Mouse (Mus musculus): ENCODE data around the gene Fam20b. TPM values are rescaled to one million over a fixed set of nuclear protein-coding genes. Genes with fewer than 3 reads are reported as not detected.

Gene Fam20b
- total RNA-seq, 2 experiments from 2014 or later, result 69.8 to 75.6 TPM

DNA sequence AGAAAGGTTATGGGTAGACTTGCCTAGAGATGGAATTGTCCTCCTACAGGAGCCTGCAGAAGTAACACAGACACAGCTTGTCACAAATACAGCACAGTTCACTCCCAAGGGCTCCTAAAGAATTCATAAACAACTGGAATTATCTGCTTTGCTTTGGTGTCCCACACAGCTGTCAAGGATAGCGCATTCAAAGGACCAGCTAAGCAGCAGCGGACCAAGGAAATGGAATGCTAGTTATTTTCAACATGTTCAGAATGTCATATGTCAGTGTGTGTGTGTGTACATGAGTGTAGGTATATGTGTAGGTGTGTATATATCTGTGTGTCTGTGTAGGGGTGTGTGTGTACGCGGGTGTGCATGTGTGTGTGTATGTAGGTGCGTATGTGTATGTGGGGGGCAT is 14.1 kb upstream of the Fam20b start:
- no peak for DNase-seq (ENCODE audit: extremely low spot score in 1 of 2, low spot score in 1 of 2)

DNA sequence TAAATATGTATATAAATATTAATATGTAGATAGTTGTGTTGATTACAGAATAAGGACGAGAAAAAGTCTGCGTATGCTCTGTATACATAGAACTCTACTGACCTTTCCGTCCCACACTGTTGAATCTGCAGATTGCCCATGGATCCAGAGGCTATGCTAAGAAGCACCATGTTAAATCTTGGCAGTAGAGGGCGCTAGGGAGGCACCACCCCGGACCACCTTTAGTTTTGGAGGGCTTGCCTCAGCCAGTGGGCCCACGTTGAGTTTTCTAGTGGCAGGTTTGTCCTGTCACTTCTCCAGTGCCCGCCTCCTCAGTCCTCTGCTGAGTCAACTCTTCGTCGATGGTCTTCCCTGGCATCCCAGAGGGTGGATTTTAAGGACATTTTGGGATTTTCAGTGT is 11.9 kb upstream of the Fam20b start:
- DNase-seq (ENCODE audit: extremely low spot score in 1 of 2, low spot score in 1 of 2), result no peak

DNA sequence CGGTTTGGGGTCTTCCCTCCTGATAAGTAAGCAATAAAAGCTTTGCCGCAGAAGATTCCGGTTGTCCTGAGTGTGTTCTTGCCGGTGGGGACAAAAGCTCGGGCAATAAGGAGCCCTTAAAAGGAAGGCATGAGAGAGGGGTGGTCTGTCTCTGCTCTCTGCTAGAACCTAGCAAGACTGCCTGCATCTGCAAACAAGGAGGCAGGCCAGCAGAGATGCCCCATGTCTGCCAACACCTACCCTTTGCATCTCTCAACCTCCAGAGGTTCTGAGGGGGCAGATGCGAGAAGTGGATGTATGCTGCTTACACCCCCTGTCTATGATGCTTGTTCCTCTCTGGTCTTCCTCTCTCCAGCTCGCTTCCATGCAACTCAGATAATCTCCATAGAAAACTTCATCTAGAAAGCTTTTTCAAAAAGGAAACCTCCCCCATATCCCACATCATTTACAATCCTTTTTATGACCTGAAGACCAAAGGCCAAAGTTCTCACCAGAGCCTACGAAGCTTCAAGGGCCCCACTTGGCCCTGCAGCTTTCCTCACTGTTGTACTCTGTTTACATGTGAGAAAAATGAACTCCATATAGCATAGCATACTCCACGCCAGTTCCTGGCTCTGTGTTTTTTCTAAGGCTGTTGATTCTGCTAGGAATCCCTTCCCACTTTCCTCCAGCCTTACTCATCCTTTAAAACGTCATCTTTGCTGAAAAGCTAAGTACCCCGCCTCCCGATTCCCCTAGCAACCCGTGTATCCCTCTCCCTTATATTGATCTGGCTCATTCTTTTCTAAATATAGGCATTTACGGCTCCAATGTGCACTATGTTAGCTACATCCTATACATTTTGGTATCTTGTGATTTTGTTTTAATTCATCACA is 8.6 kb upstream of the Fam20b start:
- DNase-seq (ENCODE audit: extremely low spot score in 1 of 2, low spot score in 1 of 2), result no peak

DNA sequence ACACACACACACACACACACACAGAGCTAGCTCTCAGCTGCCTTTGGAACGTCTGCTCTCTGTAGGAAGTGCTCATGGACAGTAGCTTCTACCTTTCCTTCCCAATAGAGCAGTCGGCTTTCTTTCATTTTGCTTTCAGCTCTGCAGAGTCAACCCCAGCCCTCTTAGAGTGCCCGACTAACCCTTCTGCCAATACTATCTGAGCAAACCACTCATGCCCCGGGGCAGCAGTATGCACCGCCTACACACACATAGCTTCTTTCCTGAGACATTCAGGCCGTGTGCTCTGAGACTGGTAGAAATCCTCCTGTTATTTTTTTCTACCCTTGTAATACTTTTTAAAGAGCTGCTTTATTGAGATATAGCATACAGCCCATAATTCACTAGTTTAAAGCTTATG is 3.2 kb upstream of the Fam20b start:
- no peak for DNase-seq (ENCODE audit: extremely low spot score in 1 of 2, low spot score in 1 of 2)

DNA sequence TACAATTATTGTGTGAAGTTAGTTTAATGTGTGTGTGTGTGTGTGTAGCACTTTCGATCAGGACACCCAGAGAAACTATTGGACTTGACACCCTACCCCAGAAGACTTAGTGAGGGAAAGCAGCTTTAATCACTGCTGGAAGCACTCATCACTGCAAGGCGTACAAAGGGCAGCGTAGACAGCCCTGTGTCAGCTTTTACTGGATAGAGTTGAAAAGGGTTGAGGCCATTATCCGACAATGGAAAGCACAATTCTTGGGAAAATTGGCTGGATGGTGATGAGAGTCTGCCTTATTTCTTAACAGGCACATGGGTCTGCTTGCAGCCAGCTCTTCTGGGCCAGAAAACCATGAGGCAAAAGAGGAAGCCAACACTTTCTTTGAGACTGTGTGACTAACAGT is 1.2 kb upstream of the Fam20b start:
- DNase-seq (ENCODE audit: extremely low spot score in 1 of 2, low spot score in 1 of 2), result no peak

DNA sequence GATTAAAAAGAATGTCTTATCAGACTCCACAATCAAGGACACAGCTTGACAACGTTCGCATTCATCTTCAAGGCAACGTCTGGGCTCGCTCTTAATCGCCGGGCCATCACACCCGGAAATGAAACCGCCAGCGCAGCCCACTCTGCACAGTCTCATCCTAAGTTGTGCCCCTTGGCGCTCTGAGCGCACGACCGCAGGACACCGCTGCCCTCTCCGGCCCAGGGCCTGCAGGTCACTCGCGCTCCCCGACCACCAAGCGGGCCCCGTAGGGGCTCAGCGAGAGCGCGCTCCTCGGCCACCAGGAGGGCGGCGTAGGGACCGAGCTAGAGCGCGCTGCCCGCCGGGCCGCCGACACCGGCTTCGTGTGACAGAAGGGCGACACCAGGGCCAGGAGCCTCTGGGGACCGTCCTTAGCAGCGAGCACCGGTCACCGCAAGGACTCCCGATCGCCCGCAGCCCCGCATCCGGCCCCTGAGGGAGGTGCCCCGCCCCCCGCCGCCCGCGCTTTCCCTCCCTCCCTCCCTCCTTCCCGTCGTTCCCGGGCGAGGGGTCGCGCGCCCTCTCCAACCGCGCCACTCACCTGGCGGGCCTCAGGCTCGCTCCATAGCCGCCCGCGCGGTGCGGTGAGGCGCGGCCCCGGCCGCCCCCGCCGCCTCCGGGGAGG is 468 bp downstream of the Fam20b start:
- DNase-seq (ENCODE audit: extremely low spot score in 1 of 2, low spot score in 1 of 2), result peak; percentile 30 to 52

DNA sequence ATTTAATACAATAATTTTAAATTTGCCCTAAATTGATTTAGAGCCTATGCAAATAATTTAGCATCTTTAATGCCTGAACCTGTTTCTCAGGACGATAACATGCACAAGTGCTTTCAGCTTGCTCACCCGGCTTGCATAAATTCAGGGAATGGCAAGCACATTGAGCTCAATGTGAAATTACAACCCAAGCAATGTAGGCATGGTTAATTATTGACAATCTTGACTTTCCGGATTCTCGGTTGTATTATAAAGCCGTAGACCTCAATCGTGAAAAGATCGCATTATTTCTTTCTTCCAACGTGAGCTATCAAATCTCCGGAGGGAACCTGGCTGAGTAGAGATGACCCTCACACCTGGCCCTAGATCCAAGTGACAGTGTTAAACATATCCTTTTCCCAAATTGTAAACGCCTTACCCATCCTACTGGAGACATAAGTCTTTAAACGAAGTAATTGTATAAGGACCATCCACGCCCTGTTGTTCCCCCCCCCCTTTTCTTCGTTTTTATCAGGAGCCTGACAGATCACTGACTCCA is 1.1 kb downstream of the Fam20b start:
- no peak for DNase-seq (ENCODE audit: extremely low spot score in 1 of 2, low spot score in 1 of 2)

DNA sequence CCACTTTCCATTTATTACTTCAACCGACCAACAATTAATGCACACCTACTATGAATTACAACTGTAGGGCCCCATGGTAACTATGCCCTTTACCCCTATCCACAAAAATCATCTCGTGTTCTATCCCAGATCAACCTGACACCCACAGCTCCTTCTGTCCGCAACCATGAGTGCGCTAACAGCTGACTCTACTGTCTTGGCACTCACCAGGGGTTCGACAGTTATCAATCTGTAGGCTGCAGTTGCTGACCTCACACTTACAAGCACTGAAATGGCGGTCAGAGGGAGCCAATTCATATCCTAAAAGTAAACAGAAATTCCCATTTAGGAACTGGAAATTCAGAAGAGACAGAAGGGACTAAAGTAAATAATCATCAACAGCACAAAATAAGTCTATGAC is 2.2 kb downstream of the Fam20b start:
- DNase-seq (ENCODE audit: extremely low spot score in 1 of 2, low spot score in 1 of 2), result no peak

DNA sequence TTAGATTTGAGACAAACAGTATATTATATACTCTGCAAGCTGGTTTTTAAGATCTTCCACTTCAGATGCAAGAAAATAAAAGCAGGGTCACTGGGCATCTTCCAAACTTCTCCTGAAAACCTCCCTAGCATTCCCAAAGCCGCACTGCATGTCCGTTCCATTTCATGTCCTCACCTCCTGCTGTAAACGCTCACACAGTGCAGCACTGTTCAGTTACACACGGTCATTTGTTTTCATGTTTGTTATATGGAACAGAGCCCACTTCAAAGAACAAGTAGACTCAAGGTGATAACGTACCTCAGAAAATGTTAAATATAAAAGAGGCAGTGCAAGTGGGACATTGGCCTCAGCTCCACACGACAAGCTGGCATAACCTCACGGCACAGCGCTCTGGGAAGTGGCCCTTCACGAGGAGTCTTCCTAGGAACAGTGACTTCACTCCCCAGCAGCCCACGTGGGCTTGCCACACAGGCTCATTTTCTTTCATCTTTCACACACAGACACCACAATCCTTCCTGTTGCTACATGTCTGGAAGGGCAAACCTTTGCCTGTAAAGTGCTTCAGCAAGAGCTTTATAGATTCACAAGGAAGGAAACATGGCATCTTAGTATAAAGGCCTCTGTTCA is 8.3 kb downstream of the Fam20b start:
- DNase-seq (ENCODE audit: extremely low spot score in 1 of 2, low spot score in 1 of 2), result no peak

DNA sequence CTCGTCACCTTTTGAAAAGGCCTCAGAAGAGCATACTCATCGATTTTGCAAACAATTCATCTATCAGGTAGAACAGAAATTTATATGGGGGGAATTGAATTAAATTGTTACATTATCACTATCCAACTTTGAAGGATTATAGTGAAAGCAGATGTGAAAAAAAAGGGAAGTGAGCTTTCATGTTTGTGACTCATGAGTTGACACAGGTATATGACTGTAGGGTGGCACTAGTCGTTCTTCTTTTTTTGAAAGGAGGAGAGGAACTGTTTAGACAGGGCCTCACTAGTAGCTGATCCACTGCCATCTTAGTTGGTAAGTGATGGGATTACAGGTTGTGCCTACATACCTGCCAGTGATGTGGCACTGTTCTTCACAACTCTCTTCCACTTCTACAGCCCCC is 10.2 kb downstream of the Fam20b start:
- DNase-seq (ENCODE audit: extremely low spot score in 1 of 2, low spot score in 1 of 2), result no peak

DNA sequence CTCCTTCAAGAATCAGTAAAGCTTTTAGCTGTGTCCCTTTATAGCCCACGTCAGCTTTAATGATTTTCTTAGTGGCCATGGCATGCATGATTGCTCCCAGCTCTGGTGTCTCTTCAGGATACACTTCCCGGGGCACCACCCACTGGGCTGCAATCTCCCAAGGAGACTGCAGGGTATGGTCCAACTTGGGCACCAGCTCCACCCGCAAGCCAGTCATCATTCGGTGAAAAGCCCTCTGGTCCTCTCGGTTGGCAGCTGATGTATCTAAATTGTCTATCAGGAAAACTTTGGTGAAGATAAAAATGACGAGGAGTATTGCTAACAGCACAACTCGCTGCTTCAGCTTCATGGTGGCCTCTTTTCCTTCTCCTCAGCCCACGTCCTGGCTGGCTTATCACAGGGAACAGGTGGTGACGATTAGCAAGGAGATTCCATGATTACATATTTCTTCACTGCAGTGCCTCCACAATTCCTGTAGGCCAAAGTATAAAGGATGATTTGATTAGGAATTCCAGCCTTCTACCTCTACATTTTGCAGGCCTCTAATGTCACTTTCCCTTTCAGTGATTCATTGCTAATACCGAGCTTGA is 13.1 kb downstream of the Fam20b start:
- no peak for DNase-seq (ENCODE audit: extremely low spot score in 1 of 2, low spot score in 1 of 2)

DNA sequence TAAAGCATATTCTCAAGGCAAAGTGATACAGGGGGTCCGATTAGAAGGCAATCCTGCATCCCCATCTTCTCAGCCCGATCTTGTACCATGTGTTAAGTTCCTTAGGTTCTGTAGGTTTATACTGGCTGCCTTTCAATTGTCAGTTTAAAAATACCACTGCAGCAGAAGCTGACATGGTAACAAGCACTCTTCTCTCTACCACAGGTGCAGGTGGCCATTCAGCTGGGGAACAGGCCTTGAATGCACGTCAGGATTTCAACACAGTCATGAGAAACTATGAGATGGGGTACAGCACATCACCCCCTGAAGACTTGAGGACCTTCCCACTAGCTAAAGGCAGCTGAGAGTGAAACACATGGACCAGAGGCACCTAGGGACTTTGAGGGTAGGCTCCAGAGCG is 15.4 kb downstream of the Fam20b start:
- DNase-seq (ENCODE audit: extremely low spot score in 1 of 2, low spot score in 1 of 2), result no peak

DNA sequence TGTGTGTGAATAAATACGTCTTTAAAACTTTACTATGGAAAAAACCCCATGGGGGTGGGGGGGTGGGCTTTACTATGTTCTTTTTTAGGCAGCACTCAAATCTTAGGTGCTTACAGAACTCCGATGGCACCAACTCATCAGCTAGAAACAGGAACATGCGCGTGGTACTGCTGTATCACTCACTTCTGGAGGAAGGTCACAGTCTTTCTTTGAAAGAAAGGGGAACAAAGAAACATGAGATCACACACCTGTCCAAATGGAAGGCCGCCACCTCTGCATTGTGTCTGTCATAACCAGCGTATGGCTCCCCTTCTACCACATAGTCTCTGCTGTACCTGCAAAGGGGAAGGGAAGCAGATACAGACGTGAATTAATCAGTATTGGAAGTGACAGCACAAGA is 16.7 kb downstream of the Fam20b start:
- DNase-seq (ENCODE audit: extremely low spot score in 1 of 2, low spot score in 1 of 2), result no peak

DNA sequence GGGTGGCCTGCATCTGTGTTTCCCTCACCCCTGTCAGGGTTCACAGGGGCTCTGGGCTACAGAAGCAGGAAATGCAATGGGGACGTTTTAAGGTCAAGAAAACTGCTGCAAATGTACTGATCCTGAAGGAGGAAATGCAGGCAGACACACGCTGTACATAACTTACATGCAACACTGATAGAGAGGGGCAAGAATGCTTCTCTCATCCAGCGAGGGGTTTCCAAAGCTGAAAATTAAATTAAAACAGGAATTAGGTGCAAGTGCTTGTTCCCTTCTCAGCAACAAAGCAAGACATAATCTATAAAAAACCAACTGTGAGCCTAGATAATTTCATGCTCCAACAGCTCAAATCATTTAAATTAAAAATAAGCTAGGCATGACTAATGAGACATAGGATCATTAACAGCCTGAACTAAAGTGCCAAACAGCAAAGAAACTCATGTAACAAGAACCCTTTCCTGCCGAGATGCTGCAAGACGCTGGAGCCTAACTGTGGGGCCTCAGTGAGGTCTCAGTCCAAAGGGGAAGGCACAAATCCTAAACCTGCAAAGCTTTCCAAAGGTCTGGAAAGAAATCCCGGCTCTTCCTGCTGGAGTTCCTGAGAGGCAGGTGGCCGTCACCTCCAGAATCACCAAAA is 32.7 kb downstream of the Fam20b start:
- DNase-seq (ENCODE audit: extremely low spot score in 1 of 2, low spot score in 1 of 2), result no peak

DNA sequence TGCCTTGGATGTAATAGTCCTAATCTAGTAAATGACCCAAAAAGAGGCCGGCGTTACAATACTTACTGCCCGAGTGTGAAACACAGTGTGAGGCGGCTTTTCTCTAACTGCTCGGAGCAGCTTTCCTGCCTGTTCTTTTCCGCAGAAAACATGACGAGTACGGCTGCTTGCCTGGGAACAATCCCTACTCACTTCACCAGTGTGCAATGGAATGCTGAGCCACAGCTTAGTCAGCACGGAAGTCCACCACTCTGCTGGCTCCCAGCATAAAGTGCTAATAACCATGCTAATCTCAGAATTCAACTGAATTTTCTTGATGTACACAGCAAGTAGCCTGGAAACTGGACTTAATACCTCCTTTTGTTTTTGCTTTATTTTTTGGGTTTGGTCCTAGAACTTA is 39.3 kb downstream of the Fam20b start:
- no peak for DNase-seq (ENCODE audit: extremely low spot score in 1 of 2, low spot score in 1 of 2)

DNA sequence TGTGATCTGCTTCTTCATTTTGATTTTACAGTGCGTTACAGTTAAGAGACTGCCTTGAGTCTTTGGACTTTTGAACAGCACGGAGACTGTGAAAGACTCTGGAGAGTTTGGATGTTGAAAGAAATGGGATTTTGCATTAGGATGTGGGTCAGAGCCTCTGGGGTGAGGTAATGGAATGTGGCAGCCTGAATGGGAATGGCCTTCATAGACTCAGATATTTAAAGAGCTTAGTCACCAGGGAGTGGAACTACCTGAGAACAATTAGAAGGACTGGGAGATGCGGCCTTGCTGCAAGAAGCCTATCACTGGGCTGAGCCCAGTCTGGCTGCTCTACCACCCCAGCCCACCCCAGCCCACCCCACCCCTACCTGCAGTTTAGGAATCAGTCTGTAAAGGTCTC is 41.7 kb downstream of the Fam20b start:
- no peak for DNase-seq (ENCODE audit: extremely low spot score in 1 of 2, low spot score in 1 of 2)

DNA sequence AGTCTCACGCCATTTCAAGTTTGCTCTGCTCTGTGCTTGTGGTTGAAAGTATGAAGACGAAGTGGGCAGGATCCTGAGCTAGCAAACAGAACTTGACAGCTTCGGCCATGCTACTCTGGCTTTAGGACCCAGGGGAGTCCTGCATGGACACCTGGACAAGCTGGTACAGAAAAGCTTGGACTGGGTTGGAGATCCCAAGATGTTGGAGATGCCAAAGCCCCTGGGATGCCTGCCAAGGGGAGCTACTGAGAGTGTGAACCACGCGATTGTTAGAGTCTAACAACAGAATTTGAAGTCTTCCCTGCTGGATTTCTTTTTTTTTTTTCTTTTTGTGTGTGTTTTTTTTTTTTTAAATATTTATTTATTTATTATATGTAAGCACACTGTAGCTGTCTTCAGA is 42.3 kb downstream of the Fam20b start:
- no peak for DNase-seq (ENCODE audit: extremely low spot score in 1 of 2, low spot score in 1 of 2)

DNA sequence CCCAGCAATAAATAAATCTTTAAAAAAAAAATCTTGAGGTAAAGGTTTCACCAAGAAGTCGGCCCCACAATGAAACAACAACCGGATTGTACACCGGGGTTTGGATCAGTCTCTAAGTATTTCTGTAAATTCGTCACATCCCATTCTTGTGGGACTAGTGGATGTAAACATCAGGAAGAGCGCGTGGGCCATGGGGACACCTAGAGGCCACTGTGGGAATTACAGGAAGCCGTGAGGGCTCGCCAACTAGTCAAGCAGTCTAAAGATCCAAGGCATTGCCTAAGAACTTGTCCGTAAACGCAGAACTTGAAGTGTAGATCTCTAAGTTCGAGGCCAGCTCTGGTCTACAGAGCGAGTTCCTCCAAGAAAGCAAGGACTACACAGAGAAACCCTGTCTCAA is 42.7 kb downstream of the Fam20b start:
- peak in 1 of 2 experiments; percentile 59 for DNase-seq (ENCODE audit: extremely low spot score in 1 of 2, low spot score in 1 of 2)

DNA sequence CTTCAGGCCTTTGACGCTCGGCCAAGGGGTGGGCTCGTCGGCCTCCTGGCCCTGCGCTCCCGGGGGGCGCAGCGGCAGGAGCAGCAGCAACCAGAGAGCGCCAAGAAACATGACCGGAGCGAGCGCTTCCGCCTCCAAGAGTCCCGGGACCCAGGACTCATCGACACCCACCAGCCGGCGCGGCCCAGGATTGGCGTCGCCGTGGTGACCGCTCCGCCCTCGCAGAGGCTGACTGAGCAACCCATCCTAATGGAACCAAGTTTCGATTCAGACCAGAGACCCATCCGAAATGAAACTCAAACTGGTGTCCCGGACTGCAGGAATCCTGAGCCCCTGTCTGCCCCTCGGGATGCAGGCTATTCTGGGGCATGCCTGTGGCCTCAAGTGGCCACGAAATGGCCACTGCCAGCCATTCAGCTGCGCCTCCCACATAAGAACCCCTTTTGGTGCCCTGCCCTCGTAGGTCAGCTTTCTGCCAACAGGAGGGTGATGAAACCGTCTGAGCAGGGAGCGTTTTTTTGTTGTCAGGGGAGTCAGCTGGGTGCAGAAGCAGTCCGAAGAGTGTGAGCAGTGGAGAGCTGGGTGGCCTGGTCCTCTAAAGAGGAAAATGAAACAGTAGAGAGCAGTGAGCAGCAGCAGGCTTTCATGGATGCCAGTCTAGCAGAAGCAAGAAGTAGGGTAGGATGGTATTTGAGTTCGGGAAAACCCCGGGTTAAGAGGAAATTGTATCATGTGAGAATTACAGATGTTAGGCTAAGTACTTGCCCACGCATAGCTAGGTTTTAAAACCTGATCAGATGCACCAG is 44.5 kb downstream of the Fam20b start, which contains the start of gene Tor3a:
Gene Tor3a (minus strand): TSS at position 162 of the 806 bp plus-strand sequence.
- peak in 1 of 2 experiments; percentile 42 for DNase-seq (ENCODE audit: extremely low spot score in 1 of 2, low spot score in 1 of 2)
